Mouse (Mus musculus) liver, postnatal 0 days (tissue): ENCODE data around the gene Epb41l3.

Source experiments
- CTCF ChIP-seq: sonication (generic); IDR thresholded peaks from 2 replicates; pipeline ENCODE4 v1.5.1; 2016; ENCODE audit warnings: antibody characterized with exemption, low read depth
- EP300 ChIP-seq: IDR thresholded peaks from 2 replicates; pipeline ENCODE4 v1.6.1; 2016; ENCODE audit warnings: antibody characterized with exemption, low read depth, mild to moderate bottlenecking

DNA sequence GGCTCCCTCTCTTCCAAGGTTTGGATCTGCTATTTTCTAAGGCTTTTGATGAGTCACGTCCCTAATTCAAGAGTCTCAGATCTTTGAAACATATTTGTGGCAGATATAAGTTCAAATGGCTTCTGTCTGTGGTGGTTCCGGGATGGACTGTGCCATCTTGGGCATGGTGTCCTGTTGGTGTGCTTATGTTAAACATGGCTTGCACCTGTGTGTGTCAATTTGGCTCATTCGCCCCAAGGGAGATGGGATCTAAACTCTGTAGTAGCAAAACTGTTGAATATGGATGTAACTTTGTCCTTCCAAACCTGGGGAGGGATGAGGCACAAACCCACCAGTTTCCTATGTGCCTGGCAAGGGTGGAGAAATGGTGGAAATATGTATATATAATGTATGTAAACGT, 21.6 kb downstream of the Epb41l3 start:
- TF ChIP-seq CTCF: no peak
- TF ChIP-seq EP300: no peak
